Mouse (Mus musculus) erythroid progenitor cell, adult 5-6 weeks (primary cell): ENCODE data around the gene Hp. TPM values are rescaled to one million over a fixed set of nuclear protein-coding genes. Genes with fewer than 3 reads are reported as not detected.
A peak's percentile ranks its signal among the peaks of the same experiment; 100 is the strongest.

Experiments
- ATAC-seq: replicated peaks from 2 replicates; pipeline ENCODE4 v1.8.0; 2016; ENCODE audit warnings: moderate number of reproducible peaks, mild to moderate bottlenecking, moderate TSS enrichment, inconsistent platforms; ENCODE audit not compliant: poor library complexity, low FRiP score, severe bottlenecking
- total RNA-seq, 2 experiments: library from RNA; stranded (forward) in 1 of 2; stranded (reverse) in 1 of 2; fragments of 150-400 nt in 1 of 2; fragments of 186-747, 209-891 nt in 1 of 2; gene quantifications; 2 replicates each; pipeline versions ENCODE4 v1.2.3 to v1.2.4; 2015 to 2017; ENCODE audit warnings: low replicate concordance in 2 of 2

Gene Hp
- total RNA-seq, 2 experiments from 2014 or later: 65.3 to 70.4 TPM

DNA sequence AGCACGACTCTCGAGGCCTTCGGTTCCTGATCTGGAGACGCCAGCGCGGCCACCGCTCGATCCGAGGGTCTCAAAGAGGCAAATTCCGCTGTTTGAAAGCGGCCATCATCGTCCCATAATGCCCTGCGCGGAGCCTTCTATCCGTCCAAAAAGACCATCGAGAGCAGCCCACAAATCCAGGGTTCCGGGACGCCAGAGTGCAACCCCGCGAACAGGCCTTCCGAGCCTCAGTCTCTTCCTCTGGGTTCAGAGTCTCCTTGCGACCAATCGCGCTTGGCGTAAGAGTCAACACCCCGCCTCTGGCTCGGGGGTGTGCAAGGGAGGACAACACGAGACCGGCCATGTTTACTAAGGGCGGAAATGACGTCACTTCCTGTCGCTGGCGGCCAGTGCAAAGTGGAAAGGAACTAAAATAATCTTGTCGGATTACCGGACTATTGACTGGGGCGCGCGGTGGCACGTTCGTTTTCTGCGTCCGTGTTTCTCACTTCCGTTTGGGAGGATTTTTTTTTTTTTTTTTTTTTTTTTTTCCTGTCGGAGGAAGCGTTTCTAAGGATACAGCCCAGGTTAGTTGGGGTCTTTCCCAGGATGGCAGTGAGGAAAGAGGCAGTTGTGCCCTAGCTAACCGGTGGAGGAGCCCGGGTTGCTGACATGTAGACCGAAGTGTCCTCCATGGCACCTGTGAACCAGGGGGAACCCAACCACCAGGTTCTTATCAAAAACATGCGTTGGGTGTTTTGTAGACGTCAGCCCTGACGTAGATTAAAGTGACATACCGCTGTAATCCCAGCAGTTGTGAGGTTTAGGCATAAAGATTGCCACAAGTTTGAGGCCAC is 13.3 kb downstream of the Hp start, which contains the start of the genes Dhx38 and Txnl4b:
TSS of gene Dhx38 (minus strand) at position 364 of the 836 bp plus-strand sequence.
TSS of gene Txnl4b (plus strand) at position 395 of the 836 bp plus-strand sequence.
- ATAC-seq: peak; percentile 95

DNA sequence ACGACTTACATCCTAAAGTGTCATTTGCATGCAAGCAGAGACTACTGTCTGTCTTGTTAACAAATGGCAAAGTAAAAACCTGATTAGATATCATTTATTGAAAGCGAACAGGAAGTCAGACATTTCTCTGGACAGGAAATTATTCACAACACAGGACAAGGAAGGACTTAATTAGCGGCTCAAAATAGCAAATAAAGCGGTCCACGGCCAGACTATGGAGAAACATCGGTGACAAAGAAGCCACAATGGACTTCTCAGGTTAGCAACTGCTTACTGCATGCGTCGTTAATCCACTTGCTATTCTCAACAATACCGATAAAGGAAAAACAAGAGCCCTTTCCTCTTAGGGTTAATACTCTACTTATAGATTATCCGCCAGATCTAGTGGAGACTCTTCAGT is 14.2 kb downstream of the Hp start:
- ATAC-seq: no peak

DNA sequence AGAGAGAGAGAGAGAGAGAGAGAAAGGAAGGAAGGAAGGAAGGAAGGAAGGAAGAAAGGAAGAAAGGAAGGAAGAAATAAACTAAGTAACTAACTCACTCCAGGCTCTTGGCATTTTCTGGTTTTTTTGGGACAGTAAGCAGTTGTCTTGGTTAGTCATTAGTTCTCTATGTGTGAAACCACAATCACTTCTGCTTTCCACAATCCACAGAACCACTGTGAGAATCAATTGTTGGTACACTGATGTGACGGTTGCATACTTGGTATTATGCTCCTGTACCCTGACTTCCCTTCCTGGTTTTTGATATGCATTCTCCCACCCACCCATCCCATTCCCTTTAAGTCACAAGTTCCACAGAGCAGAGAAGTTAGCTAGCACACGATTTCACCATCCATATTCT is 15.1 kb downstream of the Hp start:
- ATAC-seq: no peak

DNA sequence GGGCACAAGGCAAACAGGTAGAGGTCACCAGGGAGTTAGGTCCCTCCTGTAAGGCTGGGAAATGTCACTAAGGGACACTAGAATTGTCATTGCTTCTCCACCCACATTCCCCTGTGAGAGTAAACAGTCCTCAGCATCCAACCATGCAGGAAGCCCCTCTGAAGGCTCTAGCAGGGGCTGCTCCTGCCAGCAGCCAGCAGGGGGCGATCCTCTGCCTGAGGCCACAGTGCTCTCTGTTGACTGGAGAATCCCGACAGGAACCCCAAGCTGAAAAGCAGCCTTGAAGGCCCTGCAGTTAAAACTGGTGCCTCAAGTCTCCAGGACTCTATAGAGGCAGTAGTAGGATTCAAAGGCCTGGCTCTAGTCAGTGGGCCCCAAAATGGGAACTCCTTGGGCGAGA is 27.3 kb downstream of the Hp start:
- ATAC-seq: no peak

DNA sequence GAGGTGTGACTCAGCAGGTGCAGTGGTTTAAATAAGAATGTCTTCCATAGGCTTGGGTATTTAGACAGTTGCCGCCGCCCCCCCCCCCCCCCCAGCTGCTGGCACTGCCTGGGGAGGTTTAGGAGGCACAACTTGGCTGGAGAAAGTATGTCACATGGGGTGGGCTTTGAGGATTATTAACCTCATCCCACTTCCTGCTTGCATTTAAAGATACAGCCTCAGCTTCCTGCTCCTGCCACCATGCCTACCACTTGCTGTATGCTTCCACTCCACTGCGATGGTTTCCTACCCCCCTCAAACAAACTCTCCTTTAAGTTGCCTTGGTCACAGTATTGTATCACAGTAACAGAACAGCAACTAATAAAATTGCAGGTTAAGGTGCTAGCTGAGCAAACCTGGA is 34.9 kb downstream of the Hp start:
- no peak for ATAC-seq

DNA sequence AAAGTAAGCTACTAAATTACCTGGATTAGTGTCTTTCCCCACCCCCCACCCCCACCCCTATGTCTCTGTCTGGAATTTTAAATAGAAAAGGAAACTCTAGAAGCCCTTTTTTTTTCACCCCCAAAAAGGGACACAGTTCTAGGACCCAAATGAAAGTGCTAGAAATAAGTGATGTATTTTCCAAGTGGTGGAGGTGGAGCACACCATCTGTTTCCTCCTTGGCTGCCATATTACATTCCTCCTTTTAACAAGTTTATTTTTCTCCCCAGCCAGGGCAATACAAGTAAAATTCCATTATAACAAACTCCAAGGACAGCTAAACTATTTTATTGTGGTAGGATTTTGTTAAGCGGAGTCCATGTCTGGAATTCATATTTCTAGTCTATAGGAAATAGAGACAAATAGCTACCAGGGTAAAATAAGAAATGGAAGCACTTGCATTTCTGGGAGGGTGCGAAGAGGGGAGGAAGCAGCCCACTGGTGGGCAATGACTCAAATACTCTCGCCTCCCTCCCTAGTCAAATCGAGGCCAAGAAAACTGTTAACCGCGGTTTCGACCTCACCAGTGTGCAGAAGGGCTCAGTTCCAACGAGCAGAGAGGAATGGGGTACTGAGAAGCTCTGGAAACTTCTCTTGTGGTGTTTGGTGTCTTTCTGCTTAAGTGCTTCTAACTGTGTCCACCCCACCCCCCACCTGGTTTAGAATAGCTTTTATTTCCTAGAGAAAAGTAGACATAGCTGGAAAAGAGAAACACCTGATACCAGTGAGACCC is 36.0 kb downstream of the Hp start:
- ATAC-seq: no peak

DNA sequence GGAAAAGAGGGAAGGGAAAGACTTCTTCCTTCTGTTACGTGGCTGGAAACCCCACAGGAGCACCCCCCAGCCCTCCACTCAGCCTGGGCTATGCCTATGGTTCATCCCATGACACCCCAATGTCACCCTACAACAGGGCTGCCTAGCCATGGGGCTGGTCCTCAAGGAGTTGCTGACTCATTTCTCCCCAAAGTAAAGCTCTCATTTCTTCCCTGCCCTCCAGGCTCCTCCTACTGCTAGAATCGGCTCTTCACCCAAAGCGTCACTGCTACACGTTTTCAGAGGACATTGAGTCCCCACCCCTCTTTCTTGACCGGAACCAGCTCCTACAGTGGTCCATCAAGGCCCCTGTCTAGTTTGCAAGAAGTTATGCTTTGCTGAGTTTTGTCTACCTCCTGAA is 36.8 kb downstream of the Hp start:
- no peak for ATAC-seq

DNA sequence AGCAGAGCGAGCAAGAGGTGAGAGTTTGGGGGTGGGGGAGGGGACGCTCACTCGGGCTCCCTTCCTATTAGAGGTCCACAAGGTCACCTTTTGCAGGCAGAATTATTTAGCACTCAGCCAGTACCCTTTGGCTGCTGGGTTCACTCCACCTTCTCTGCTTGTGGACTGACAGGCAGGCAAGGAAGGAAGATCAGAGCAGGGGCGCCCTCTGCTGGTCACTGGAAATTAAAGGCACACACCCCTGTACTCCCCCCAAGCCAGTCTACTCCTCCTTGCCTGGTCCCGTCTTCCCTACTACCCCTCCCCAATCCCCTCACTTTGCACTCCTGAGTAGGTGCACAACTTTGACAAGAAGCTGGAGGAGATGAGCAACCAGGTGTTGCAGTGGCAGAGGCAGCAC is 42.3 kb downstream of the Hp start:
- ATAC-seq: 0 out of 2 replicates have a peak, but pooled peaks have one; percentile 37

DNA sequence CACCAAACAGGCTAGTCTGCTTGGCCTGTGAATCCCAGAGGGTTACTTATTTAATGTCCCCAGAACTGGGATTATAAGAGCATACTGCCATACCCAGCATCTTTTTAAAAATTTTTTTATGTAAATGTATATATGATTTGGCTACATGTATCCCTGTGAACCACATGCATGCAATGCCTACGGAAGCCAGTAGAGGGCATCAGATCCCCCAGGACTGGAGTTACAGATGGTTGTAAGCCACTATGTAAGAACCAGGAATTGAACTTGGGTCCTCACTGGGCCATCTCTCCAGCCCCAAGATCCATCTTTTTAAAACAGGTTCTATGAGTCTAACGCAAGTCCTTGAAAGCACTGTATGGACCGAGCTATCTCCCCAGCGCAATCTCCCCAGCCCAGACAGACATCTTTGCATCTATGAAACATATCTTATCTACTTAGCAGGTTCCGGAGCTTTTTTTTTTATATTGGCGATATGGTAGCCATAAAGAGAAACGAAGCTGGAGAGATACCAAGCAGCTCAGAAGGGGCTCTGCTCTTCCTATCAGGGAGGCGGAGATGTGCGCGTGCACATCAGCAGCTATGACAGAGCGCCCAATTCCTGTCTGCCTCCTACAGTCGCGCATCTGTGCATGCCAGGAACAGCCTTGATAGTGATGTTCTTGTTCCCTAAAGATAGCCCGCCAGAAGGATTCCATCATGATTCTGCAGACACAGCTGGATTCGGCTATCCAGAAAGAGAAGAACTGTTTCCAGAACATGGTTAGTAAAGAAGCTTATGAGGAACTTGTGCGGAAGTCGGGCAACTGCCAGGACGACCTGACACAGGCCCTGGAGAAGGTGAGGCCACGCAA is 43.6 kb downstream of the Hp start:
- ATAC-seq: no peak

Other genes starting within 250 kb of the Hp start
- gene Pmfbp1, start 85.1 kb downstream of the Hp start, total RNA-seq (2015; ENCODE audit: low replicate concordance): not detected in 2 replicates
- not detected in 2 replicates for gene Pmfbp1, start 85.1 kb downstream of the Hp start, total RNA-seq (2017; ENCODE audit: low replicate concordance)
- 8.0 and 12.6 TPM in 2 replicates for gene Dhx38, start 13.3 kb downstream of the Hp start, total RNA-seq (2015; ENCODE audit: low replicate concordance)
- 21.2 and 29.7 TPM in 2 replicates for gene Dhx38, start 13.3 kb downstream of the Hp start, total RNA-seq (2017; ENCODE audit: low replicate concordance)
- 4.0 and 8.0 TPM in 2 replicates for gene Txnl4b, start 13.3 kb downstream of the Hp start, total RNA-seq (2015; ENCODE audit: low replicate concordance)
- gene Txnl4b, start 13.3 kb downstream of the Hp start, total RNA-seq (2017; ENCODE audit: low replicate concordance): 10.7 and 11.5 TPM in 2 replicates
- gene Dhodh, start 29.5 kb upstream of the Hp start, total RNA-seq (2015; ENCODE audit: low replicate concordance): 4.7 and 7.1 TPM in 2 replicates
- 3.4 and 7.3 TPM in 2 replicates for gene Dhodh, start 29.5 kb upstream of the Hp start, total RNA-seq (2017; ENCODE audit: low replicate concordance)
- not detected in 2 replicates for gene Pkd1l3, start 35.3 kb upstream of the Hp start, total RNA-seq (2015; ENCODE audit: low replicate concordance)
- not detected in 2 replicates for gene Pkd1l3, start 35.3 kb upstream of the Hp start, total RNA-seq (2017; ENCODE audit: low replicate concordance)
- gene Ist1, start 114.1 kb upstream of the Hp start, total RNA-seq (2015; ENCODE audit: low replicate concordance): 66.7 and 85.9 TPM in 2 replicates
- 45.2 and 62.4 TPM in 2 replicates for gene Ist1, start 114.1 kb upstream of the Hp start, total RNA-seq (2017; ENCODE audit: low replicate concordance)
- gene Zfp821, start 126.4 kb upstream of the Hp start, total RNA-seq (2015; ENCODE audit: low replicate concordance): 14.3 and 14.8 TPM in 2 replicates
- 38.2 and 43.3 TPM in 2 replicates for gene Zfp821, start 126.4 kb upstream of the Hp start, total RNA-seq (2017; ENCODE audit: low replicate concordance)
- gene Atxn1l, start 158.6 kb upstream of the Hp start, total RNA-seq (2015; ENCODE audit: low replicate concordance): 2.9 and 10.1 TPM in 2 replicates
- 4.4 and 5.8 TPM in 2 replicates for gene Atxn1l, start 158.6 kb upstream of the Hp start, total RNA-seq (2017; ENCODE audit: low replicate concordance)
- gene Ap1g1, start 199.4 kb upstream of the Hp start, total RNA-seq (2015; ENCODE audit: low replicate concordance): 23.1 and 50.7 TPM in 2 replicates
- gene Ap1g1, start 199.4 kb upstream of the Hp start, total RNA-seq (2017; ENCODE audit: low replicate concordance): 30.6 and 36.2 TPM in 2 replicates